Mouse (Mus musculus) spleen, adult 2 months (tissue): Measurements from ENCODE around the gene 2410004B18Rik. TPM values are rescaled to one million over a fixed set of nuclear protein-coding genes. Genes with fewer than 3 reads are reported as not detected.

Experiments
- DNase-seq, 2 experiments: peaks; one replicate each; pipeline versions ENCODE4 v3.0.0 to v3.0.0-alpha.2; 2012 to 2021; ENCODE audit warnings: low spot score in 2 of 2, low read depth in 1 of 2
- H3K27ac ChIP-seq: fragments of 200-500 bp; 2 replicates; pipeline ENCODE4 v1.5.1; 2012; ENCODE audit warnings: low read length, inconsistent platforms; ENCODE audit not compliant: insufficient read depth
- H3K27me3 ChIP-seq: fragments of 200-500 bp; 2 replicates; pipeline ENCODE4 v1.6.1; 2012; ENCODE audit warnings: mild to moderate bottlenecking, moderate library complexity, low read length, inconsistent platforms; ENCODE audit not compliant: control insufficient read depth, insufficient read depth
- H3K36me3 ChIP-seq: fragments of 200-500 bp; 2 replicates; pipeline ENCODE4 v1.6.1; 2012; ENCODE audit warnings: mild to moderate bottlenecking, low read length, inconsistent platforms; ENCODE audit not compliant: control insufficient read depth, insufficient read depth
- H3K4me1 ChIP-seq: fragments of 200-500 bp; 2 replicates; pipeline ENCODE4 v1.6.1; 2011; ENCODE audit warnings: inconsistent platforms; ENCODE audit not compliant: control insufficient read depth, insufficient read depth, insufficient read length
- H3K4me3 ChIP-seq: fragments of 200-500 bp; 2 replicates; pipeline ENCODE4 v1.5.1; 2011; ENCODE audit warnings: mild to moderate bottlenecking, inconsistent platforms; ENCODE audit not compliant: insufficient read depth, insufficient read length; ENCODE audit errors: extremely low read depth
- CTCF ChIP-seq: fragments of 200-500 bp; IDR thresholded peaks from 2 replicates; pipeline ENCODE4 v1.5.1; 2011; ENCODE audit warnings: mild to moderate bottlenecking, inconsistent platforms; ENCODE audit not compliant: insufficient read depth, insufficient read length, insufficient replicate concordance; ENCODE audit errors: extremely low read depth
- POLR2A ChIP-seq: fragments of 200-500 bp; IDR thresholded peaks from 2 replicates; pipeline ENCODE4 v1.6.1; 2011; ENCODE audit warnings: low read depth, low read length, inconsistent platforms
- WGBS: fragments of 180-500 bp; shearing (Covaris S2); methylation state at CpG from one replicate; pipeline ENCODE4 v1.1.7; 2018; 5-methylcytosine and 5-hydroxymethylcytosine counted together
- polyA plus RNA-seq: library from polyadenylated mRNA; depleted of rRNA; stranded (reverse); fragments of >200 nt; gene quantifications from 2 replicates; pipeline ENCODE4 v1.2.3, GENCODE M21; 2012; rRNA removed

The 2410004B18Rik gene
- polyA plus RNA-seq, 1 experiment, result 9.0 TPM

GRCm38 (mm10) chr3:145991976-145992730 lies 54.3 kb downstream of the 2410004B18Rik start:
- WGBS, result 91% methylated on average over 10 of the region's 10 CpGs

GRCm38 (mm10) chr3:145992796-145993195 lies 55.0 kb downstream of the 2410004B18Rik start:
- WGBS, result 78% methylated on average over 10 of the region's 10 CpGs
- H3K27ac ChIP-seq, result no peak overlapping the region

More at GRCm38 (mm10) chr3:145991976-145992730, 54.3 kb downstream of the 2410004B18Rik start:
- Histone ChIP-seq H3K27ac (no peak overlapping the region), H3K36me3 (no peaks in the 10 kb centered on the region), H3K4me1 (peaks cover 11% of the 10 kb centered on the region), H3K4me3 (no peak overlapping the region), H3K27me3 (peaks cover 12% of the 10 kb centered on the region)
- no peak for TF ChIP-seq CTCF
- no peak for TF ChIP-seq POLR2A
- no peak for DNase-seq

GRCm38 (mm10) chr3:145993481-145994201 lies 55.8 kb downstream of the 2410004B18Rik start:
- TF ChIP-seq POLR2A (no peak), CTCF (no peak)
- no peak overlapping the region for H3K27ac ChIP-seq
- H3K4me1 ChIP-seq, result peaks cover 3% of the 10 kb centered on the region
- H3K4me3 ChIP-seq, result no peak overlapping the region
- no peaks in the 10 kb centered on the region for H3K36me3 ChIP-seq
- 38% methylated on average over 14 of the region's 14 CpGs for WGBS
- H3K27me3 ChIP-seq, result 0 out of 2 replicates have a peak, but pooled peaks cover under 1% of the 10 kb centered on the region
- no peak for DNase-seq

More at GRCm38 (mm10) chr3:145992796-145993195, 55.0 kb downstream of the 2410004B18Rik start:
- Histone ChIP-seq H3K4me1 (peaks cover 11% of the 10 kb centered on the region), H3K4me3 (no peak overlapping the region), H3K36me3 (no peaks in the 10 kb centered on the region), H3K27me3 (peaks cover 9% of the 10 kb centered on the region)
- DNase-seq, result no peak
- TF ChIP-seq CTCF (no peak), POLR2A (no peak)

Other genes with a start within 250 kb of the 2410004B18Rik start
- gene Ddah1, start 179.3 kb upstream of the 2410004B18Rik start, polyA plus RNA-seq, result 0.55 and 1.0 TPM in 2 replicates
- gene Bcl10, start 15.2 kb upstream of the 2410004B18Rik start, polyA plus RNA-seq, result 11.4 and 11.7 TPM in 2 replicates
- 0.57 and 0.67 TPM in 2 replicates for gene Syde2, start 49.9 kb downstream of the 2410004B18Rik start, polyA plus RNA-seq
- gene Wdr63, start 170.1 kb downstream of the 2410004B18Rik start, polyA plus RNA-seq, result not detected in 2 replicates
- gene Mcoln3, start 179.4 kb downstream of the 2410004B18Rik start, polyA plus RNA-seq, result 3.2 and 4.1 TPM in 2 replicates
- gene Mcoln2, start 211.8 kb downstream of the 2410004B18Rik start, polyA plus RNA-seq, result 6.6 and 8.2 TPM in 2 replicates